Mouse (Mus musculus) left cerebral cortex, postnatal 4 days (tissue): ENCODE results near the gene Gab2. TPM values are rescaled to one million over a fixed set of nuclear protein-coding genes. Genes with fewer than 3 reads are reported as not detected.

Experiments used
- DNase-seq: peaks from one replicate; pipeline ENCODE4 v3.0.0-alpha.2; 2022
- intact Hi-C: fragments of 180-260 bp; cut with DNase I; formaldehyde crosslinking; loops from one replicate; pipeline ENCODE4 v1.15.1; 2025
- total RNA-seq, 2 experiments: library from RNA; stranded (reverse); gene quantifications; 2 replicates each; pipeline ENCODE4 v1.2.3; 2021

The Gab2 gene
- total RNA-seq, 2 experiments from 2014 or later = 37.3 to 41.0 TPM

DNA sequence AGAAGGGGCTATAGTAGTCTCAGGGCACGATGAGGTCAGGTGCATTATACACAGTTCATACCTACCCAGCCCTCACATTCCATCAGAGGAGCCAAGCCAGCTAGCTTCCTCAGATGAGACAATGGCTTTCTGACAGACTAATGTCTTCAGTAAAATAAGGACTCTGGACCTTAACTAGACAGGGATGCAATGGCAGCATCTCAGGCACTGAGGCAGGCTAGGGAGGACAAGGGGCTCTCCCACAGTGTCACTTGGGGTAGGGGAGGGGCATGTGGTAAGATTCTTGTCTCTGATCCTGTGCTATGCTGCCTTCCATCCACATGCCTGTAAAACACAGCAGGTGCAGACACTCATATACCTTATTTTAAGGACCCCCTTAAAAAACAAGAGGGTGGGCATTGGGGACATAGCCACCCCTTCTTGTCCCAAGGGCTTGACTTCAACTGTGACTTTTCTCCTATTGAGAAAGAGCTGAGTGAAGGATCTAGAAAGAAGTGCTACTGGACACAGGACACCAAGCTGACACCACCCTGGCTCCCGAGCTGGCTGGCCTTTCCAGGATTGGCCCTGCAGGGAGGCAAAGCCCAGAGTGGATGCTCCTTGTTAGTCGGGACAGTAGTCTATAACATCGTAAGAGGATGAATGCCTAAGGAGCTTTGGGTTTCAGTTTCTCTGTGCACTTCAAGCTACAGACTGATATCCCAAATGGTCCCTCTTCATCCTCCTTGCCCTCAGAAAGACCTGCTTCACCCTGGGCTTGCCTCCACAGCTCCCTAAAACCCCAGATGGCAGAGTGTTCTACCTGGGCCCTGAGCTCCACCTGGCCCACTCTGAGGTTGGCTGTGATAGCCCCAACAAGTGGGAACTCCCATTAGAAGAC, 228.3 kb downstream of the Gab2 start:
- no peak for DNase-seq
- intact Hi-C loops = no loop called here

DNA sequence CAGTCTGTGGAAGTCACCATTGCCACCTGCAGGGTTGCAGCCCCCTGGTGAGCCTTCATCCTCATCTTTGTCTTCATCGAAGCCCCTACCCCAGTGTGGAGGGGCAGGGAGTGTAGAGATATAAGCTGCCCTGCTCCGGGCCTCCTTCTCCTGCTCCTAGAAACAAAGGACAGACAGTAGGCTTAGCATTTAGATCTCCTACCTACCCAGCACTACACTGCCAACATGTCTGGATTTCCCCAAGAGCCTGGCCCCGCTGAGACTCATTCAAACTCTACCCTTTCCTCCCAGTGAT, 228.9 kb downstream of the Gab2 start:
- no peak for DNase-seq
- intact Hi-C loops = no loop called here

DNA sequence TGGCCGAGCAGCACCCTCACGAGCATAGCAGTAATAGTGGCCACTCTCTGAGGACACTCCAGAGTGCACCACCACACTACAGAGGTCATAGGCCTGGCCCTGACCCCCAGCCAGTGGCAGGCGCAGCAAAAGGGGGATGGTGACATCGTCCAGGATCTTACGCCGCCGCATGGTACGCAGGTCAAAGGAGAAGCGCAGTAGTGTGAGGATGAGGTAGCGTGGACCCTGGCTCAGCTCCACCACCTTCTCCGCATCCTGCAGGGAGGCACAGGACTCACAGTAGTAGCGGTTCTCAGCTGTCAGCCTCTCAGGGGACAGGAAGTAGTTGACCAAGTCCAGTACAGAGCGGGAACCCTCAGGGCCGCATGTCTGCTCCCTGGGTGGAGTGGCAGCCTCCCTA, 230.2 kb downstream of the Gab2 start:
- intact Hi-C loops = no loop called here

DNA sequence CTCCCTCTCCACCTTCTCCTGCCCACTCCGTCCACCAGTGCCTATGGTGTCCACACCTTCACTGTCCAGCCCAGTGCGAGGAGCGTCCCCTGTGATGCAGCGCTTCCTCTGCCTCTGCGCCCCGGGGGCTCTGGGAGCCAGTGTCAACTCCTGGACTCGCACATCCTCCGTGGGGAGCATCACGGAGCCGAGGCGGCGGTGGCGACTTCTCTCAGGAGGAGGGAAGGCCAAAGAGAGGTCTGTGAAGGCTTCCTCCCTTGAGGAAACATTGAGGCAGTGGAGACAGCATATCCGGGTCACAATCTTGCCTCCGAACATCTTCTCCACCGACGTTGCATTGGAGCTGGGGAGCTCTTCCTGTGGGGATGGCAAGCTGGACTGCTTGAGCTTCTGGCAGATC, 230.8 kb downstream of the Gab2 start:
- intact Hi-C loops = no loop called here
- DNase-seq = no peak

More for the DNA sequence above, 230.2 kb downstream of the Gab2 start:
- no peak for DNase-seq

DNA sequence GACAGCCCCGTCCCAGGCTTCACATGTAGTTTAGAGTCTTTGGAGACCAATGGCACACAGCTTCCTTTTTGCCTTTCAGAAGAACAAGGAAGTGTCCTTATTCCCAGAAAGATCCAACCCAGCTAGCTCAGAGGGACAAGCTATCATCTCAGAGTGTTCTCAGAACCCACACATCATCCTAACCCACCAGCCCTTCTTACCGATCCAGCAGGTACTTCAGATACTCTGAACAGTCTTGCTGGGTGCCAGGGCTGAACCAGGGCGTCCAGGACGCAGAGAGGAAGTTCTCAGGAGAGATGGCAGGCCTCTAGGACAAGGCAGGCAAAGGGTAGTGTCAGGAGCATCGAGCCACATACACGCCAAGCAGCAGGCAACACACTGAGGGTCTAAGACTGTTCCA, 231.5 kb downstream of the Gab2 start:
- intact Hi-C loops = no loop called here
- DNase-seq = no peak

DNA sequence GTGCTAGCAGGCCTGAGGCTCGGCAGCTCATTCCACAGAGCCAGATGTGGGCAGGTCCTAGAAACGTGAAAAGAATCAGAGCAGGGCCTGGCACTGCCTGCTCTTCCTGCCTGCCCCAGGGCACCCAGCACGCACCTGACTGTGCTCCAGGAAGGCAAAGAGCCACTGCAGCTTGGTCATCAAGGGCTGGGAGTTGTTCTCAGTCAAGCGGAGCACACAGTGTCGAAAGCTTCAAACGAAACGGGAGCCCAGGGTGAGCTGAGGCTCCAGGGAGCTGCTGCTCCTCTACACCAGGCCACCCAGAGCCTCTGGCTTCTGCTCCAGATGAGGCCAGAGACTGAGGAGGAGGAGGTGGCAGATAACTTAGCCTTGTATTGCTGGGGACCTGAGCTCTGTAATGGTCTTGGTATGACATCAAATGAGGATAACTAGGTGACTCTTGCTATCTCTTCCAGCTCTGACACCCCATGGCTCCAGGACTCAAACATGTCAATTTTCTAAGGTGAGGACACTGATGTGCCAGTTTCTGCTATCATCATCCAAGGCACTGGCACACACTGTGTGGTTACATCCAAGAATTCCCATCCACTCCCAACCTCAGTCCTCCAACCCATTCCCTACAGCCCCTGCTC, 232.1 kb downstream of the Gab2 start:
- intact Hi-C loops = no loop called here
- DNase-seq = no peak

DNA sequence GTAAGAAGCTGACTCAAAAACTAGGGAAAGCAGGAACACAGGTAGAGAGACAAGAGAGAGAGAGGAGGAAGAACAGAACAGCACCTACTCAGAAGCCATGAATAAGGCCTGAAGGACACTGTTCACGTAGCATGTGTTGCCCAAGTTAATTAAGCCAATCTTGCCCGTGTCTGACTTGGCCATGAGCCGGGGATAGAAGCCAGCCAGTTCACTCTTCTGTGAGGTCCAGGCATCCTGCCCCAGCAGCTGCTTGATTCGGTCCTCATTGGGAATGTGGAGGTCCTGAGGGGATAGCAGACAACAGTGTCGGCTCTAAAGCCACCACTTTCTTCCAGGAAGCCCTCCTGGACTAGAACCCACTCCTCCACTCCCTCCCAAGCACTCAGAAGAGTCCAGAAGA, 233.3 kb downstream of the Gab2 start:
- intact Hi-C loops = no loop called here
- peak; percentile 80 for DNase-seq

DNA sequence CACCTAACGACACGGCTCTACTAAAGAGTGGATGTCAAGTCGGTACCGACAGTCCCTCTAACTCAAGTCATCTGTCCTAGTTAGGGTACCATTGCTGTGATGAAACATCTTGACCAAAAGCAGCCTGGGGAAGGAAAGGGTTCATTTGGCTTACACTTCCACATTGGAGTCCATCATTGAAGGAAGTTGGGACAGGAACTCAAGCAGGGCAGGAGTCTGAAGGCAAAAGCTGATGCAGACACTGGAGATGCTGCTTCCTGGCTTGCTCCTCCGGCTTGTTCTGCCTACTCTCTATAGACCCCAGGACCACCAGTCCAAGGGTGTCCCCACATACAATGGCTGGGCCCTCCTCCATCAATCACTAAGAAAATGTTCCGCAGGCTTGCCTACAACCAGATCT, 234.3 kb downstream of the Gab2 start:
- intact Hi-C loops = no loop called here
- no peak for DNase-seq

DNA sequence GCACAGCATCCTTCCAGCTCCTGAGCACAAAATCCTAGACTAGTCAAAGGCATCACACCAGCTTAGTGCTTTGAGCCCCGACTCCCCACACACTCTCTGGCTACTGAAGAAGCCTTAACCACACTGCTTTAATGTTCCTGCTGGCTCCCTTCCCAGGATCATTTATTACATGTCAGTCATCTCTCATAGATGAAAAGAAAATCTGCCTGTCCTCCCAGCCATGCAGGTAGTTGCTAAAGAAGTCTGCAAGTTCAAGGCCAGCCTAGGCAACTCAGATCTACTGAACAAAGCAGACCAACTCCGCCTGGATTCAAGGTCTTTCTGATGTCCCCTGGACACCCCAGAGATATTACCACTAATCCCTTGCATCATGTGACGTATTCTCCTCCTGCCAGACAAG, 236.3 kb downstream of the Gab2 start:
- DNase-seq = no peak
- intact Hi-C loops = no loop called here

DNA sequence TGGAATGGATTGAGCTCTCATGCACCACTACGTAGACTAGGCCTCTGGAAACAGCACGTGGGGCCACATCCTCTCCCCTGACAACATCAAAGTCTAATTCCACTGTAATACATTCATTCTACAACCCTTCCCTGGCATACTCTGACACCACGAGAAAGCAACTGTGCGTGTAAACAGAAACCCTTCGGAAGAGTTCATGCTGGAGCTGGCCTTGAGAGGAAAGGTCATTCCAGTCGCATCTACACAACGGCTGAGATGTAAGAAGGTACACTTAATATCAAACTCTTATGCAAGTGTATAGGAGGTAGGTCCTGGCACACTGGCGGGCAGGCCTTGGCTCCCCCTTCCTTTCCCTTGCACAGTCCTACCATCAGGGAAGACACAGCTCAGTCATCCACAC, 243.0 kb downstream of the Gab2 start:
- DNase-seq = no peak
- intact Hi-C loops = no loop called here

DNA sequence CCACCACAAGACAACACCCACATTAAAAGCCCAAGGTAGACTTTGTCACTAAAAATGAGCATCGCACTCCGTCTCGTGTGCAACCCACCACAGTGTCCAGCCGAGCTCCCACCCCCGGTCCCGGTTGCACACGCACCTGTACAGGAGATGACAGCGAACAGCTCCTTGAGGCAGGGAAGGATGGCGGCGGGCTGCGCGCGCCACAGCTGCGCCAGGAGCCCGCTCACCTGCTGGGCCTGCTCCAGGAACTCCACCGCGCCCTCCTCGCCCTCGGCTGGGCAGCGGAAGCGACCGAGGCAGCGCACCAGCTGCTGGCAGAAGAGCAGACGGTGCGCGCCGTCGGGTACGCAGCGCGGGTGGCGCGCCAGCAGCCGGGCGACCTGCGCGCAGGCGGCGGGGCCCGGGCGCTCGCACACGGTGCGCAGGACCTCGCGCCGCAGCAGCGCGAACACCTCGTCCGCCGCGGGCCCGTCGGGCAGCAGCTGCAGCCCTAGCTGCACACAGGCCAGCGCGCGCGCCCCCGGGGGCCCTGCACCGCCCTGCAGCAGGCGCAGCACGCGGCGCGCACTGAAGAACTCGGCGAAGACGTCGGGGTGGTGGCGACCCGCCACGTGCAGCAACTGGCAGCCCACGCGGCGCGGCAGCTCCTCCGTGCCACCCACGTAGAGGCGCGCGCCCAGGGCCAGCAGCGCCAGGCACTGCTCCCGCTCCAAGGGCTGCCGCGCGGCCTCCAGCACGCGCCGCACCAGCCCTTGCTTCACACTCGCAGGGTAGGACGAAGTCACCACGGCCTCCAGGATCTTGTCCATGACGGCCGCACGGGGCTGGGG, 244.0 kb downstream of the Gab2 start:
- DNase-seq = peak; percentile 38
- intact Hi-C loops = no loop called here

DNA sequence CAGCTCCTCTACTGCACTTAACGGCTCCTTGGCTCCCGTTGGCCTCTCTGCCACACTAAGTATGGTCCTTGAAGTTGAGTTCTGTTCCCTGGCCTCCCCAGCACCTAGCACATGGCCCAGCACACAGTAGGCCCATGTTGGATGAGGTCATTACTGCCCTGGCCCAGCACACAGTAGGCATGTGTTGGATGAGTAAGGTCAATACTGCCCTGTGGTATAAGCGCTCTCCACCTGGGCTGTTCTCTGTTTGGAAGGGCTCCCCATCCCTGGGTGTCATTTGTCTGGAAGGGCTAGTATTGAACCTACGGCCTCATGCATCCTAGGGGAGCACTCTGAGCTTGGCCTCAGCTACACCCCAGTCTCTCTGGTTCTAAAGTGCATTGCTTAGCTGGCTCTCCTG, 246.0 kb downstream of the Gab2 start:
- intact Hi-C loops = no loop called here
- no peak for DNase-seq

DNA sequence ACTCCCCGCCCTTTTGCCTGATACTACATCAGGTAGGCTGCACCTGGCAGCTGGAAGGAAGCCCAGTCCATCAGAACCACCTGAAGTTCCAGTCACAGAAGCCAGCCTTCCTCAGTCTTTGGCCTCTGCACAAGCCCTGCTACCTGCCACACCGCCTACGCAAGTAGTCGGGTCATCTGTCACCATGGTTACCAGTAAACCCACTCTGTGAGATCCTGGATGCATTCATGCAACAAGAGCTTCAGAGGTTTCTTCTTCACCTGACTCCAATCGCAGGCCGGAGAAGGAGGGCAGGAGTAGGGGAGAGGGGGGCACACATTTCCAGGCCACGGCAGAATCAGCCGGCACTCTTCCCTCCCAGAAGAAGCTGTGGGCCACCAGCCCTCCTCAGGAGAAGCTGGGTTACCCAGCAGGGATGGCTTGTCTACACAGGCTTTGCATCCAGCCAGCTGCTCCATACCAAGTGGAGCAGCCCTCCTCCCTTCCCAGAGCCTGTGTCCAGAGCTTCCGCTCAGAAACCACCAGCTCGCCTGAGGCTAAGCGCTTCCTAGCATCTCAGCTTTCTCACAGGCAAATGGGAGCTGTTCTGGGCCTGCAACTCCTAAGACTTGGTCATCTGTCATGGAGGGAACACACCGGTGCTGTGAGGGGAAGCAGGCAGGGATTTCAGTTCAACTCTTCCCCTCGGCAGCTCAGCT, 247.7 kb downstream of the Gab2 start:
- no peak for DNase-seq
- intact Hi-C loops = no loop called here

DNA sequence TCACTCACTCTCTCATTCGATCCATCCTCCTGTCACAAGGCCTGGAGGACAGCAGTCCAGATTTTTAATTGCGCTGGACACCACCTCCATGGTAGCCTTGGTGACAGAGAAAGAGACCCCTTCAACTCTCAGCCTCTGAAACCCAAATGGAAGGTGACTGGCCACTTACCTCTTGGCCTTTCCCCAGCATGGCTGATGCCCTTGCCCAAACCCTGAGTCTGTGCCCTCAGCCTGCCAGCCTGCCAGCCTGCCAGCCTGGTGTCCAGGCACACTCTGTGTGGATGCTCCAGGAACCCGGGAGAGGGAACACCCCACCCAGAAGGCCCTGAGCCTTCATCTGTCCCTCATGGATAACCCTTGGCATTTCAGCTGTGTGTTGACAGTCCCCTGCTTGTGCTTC, 248.3 kb downstream of the Gab2 start:
- intact Hi-C loops = no loop called here
- DNase-seq = no peak

DNA sequence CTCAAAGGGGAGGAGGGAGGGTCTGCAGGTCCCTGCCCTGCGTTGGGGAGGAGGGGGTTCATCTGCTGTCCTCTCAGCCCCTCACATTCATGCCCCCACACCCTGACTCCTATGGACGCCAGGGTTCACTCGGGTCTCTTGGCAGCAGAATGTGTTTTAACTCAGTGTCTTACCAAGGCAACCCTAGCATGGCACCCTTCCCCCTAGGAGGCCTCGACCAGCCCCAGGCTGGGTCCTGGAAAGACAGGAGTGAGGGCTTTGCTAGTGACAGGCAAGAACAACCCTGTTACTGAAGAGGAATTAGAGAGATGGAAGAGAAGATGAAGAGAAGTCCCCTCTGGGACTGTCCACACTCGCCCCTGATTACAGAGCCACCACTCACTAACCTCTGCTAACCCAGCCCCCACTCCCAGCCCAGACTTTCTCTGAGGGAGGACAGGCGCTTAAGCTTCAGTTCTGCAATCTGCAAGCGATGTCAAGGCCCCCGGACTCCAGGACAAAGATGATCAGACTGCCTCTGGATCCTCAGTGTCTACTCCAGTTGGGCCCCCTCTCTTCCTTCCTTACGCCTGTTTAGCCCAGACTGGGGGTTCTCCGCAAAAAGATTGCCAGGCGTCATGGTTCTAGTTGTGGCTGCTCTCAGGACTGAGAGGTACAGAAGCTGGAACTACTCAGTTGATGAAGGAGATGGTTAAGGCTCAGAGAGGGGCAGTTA, 249.7 kb downstream of the Gab2 start:
- intact Hi-C loops = no loop called here
- no peak for DNase-seq

DNA sequence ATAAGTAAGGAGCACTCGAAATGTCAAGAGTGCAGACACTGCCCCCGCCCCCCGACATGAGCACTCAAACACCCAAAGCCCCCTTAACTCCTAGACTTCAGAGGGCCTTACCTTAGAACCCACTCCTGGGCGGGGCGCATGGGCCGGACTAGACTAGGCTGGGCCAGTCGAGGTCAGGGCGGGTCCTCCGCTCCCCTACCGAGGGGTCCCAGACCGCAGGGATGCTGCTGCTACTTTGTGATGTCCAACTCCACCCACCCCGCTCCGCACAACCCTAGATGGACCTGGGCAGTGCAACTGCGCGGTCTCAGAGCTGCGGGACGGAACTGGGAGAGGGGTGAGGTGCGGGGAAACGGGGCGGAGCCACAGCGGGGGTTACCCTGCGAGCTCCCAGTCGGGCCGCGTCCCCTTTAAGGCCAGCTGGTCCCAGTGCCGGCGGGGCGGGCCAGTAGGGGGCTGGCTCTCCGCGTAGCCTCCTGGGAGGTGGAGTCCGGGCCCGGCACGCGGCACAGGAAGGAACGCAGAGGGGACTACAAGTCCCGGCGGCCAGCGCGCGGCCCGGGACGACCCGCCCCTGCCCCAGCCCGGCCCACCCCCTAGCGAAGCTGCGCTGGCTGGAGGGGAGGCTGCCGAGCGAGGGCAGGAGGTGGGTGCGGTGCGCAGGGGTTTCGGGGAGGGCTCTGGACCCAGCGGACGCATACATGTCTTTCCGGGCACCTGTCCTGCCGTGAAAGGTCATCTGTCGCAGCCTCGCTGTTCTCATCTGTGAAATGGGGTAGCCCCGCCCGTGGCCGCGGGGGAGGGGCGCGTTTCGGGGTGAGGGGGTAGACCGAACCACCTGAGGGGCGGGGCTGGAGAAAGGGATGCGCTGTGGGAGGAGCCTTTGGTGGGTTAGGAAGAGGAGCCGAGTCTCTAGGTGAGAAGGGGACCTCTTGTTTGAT, 250.6 kb downstream of the Gab2 start, which contains the start of the genes Usp35 and Kctd21:
Gene Usp35, minus strand, starts transcription at position 295 of the 941 bp plus-strand sequence.
Gene Kctd21, plus strand, starts transcription at position 602 of the 941 bp plus-strand sequence.
- intact Hi-C loops = no loop called here
- peak; percentile 97 for DNase-seq

DNA sequence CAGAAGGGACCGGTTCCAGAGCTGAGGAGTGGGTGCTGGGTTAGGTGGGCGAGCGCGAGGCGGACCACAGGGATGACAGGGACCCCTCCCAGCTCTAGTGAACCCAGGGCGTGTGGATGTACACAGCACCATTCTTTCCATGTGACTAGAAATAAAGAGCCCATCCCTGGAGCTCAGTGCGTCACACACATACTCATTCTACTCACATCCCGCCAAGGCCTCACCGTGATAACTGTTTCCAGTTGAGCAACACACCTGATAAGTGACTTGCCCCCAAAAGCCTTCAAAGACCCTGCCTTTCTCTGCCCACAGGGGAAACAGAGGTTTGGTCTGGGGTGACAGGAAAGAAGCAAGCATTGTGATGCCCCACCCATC, 251.3 kb downstream of the Gab2 start:
- DNase-seq = no peak
- intact Hi-C loops = no loop called here

DNA sequence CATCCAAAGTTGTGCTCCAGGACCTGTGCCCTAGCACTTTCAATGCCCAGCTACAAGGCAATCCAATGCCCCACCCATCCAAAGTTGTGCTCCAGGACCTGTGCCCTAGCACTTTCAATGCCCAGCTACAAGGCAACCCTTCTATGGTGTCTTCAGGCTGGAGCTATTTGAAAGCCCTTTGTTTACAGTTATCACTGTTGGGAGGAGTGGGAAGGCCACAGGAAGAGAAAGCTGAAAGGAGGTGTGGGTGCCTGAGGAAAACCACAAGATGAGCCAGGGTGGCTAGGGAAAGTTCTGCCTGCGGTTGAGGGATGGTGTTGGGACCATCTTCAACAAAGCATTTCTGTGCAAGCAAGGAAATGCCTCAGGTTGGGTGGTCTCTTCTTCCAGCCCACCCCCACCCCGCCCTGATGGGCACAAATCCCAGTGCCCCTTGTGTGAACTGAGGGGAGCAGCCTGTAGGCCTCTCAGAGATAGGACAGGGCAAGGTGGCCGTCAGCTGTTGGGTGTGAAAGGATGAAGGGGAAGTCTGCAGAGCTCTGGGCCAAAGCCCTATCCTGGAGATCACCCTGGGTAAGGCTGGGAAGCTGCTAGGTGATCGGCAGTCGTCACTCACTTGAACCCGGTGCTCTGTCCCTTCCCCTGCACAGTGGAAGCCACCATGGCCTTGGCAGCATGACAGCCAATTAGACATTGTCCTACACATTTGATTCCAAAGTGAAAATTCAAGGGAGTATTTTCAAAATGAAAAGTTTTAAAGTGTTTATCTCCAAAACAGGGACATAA, 251.9 kb downstream of the Gab2 start:
- intact Hi-C loops = no loop called here
- DNase-seq = no peak
